Mouse (Mus musculus): ENCODE measurements around the gene Kcnn3.
A peak's percentile ranks its signal among the peaks of the same experiment; 100 is the strongest.

Gene Kcnn3

GRCm38 (mm10) chr3:89519894-89520293, at the start of gene Kcnn3:
Gene Kcnn3, plus strand, starts transcription at chr3:89520164.
- peak; percentile 51 to 53 for DNase-seq (ENCODE audit: low spot score in 2 of 2)

- no peak for DNase-seq (ENCODE audit: low spot score in 2 of 2)
Measured at GRCm38 (mm10) chr3:89472280-89472679, 47.7 kb upstream of the Kcnn3 start.

- DNase-seq (ENCODE audit: low spot score in 2 of 2): no peak
Measured at GRCm38 (mm10) chr3:89473838-89474237, 46.1 kb upstream of the Kcnn3 start.

GRCm38 (mm10) chr3:89479055-89479454, 40.9 kb upstream of the Kcnn3 start:
- no peak for DNase-seq (ENCODE audit: low spot score in 2 of 2)

GRCm38 (mm10) chr3:89481488-89481887, 38.5 kb upstream of the Kcnn3 start:
- peak in 1 of 2 experiments; percentile 21 for DNase-seq (ENCODE audit: low spot score in 2 of 2)

GRCm38 (mm10) chr3:89482249-89482648, 37.7 kb upstream of the Kcnn3 start:
- DNase-seq (ENCODE audit: low spot score in 2 of 2): no peak

- DNase-seq (ENCODE audit: low spot score in 2 of 2): peak; percentile 69 to 70
Measured at GRCm38 (mm10) chr3:89484766-89485524, 35.0 kb upstream of the Kcnn3 start.

GRCm38 (mm10) chr3:89486111-89486510, 33.9 kb upstream of the Kcnn3 start:
- no peak for DNase-seq (ENCODE audit: low spot score in 2 of 2)

GRCm38 (mm10) chr3:89486916-89487702, 32.9 kb upstream of the Kcnn3 start:
- no peak for DNase-seq (ENCODE audit: low spot score in 2 of 2)

- DNase-seq (ENCODE audit: low spot score in 2 of 2): no peak
Measured at GRCm38 (mm10) chr3:89490790-89491189, 29.2 kb upstream of the Kcnn3 start.

GRCm38 (mm10) chr3:89491559-89491958, 28.4 kb upstream of the Kcnn3 start:
- no peak for DNase-seq (ENCODE audit: low spot score in 2 of 2)

GRCm38 (mm10) chr3:89492701-89493151, 27.2 kb upstream of the Kcnn3 start:
- no peak for DNase-seq (ENCODE audit: low spot score in 2 of 2)

GRCm38 (mm10) chr3:89494630-89495029, 25.3 kb upstream of the Kcnn3 start:
- DNase-seq (ENCODE audit: low spot score in 2 of 2): no peak

GRCm38 (mm10) chr3:89496366-89496765, 23.6 kb upstream of the Kcnn3 start:
- DNase-seq (ENCODE audit: low spot score in 2 of 2): no peak

- DNase-seq (ENCODE audit: low spot score in 2 of 2): no peak
Measured at GRCm38 (mm10) chr3:89499696-89500095, 20.3 kb upstream of the Kcnn3 start.

GRCm38 (mm10) chr3:89501486-89501885, 18.5 kb upstream of the Kcnn3 start:
- DNase-seq (ENCODE audit: low spot score in 2 of 2): no peak

- no peak for DNase-seq (ENCODE audit: low spot score in 2 of 2)
Measured at GRCm38 (mm10) chr3:89502551-89502950, 17.4 kb upstream of the Kcnn3 start.

- DNase-seq (ENCODE audit: low spot score in 2 of 2): no peak
Measured at GRCm38 (mm10) chr3:89508041-89508440, 11.9 kb upstream of the Kcnn3 start.

- no peak for DNase-seq (ENCODE audit: low spot score in 2 of 2)
Measured at GRCm38 (mm10) chr3:89510979-89511378, 9.0 kb upstream of the Kcnn3 start.

GRCm38 (mm10) chr3:89511400-89511799, 8.6 kb upstream of the Kcnn3 start:
- no peak for DNase-seq (ENCODE audit: low spot score in 2 of 2)

GRCm38 (mm10) chr3:89512225-89512624, 7.7 kb upstream of the Kcnn3 start:
- DNase-seq (ENCODE audit: low spot score in 2 of 2): no peak

- DNase-seq (ENCODE audit: low spot score in 2 of 2): no peak
Measured at GRCm38 (mm10) chr3:89515444-89515843, 4.5 kb upstream of the Kcnn3 start.

- DNase-seq (ENCODE audit: low spot score in 2 of 2): no peak
Measured at GRCm38 (mm10) chr3:89516321-89516720, 3.6 kb upstream of the Kcnn3 start.

All from spleen, postnatal 36 days (tissue).